Mouse (Mus musculus) adrenal gland, postnatal 36 days (tissue): Measurements from ENCODE around the gene Gm37419. TPM values are rescaled to one million over a fixed set of nuclear protein-coding genes. Genes with fewer than 3 reads are reported as not detected.

ENCODE experiments used
- total RNA-seq, 2 experiments: library from RNA; stranded (reverse); gene quantifications; 2 replicates each; pipeline ENCODE4 v1.2.3; 2021

Gm37419 gene
- total RNA-seq, 2 experiments from 2014 or later, result not detected

Other genes starting within 250 kb of the Gm37419 start
- not detected for gene Sst, start 97.5 kb upstream of the Gm37419 start, total RNA-seq
- not detected for gene Rtp2, start 56.1 kb upstream of the Gm37419 start, total RNA-seq
- 10 to 100 TPM; 24.6 to 68.8 TPM for gene Bcl6, start 370 bp downstream of the Gm37419 start, total RNA-seq